Mouse (Mus musculus): ENCODE measurements at regions not wholly inside any gene's neighbourhood (a gene's known extent, or its start where the extent isn't known, plus 50 kb on each side); places are given as distances from the start of the nearest gene placed in this dataset.
"Not testable (repeated sequence)": the region's sequence is repeated elsewhere in the genome, so short reads cannot be mapped to it uniquely, and the experiment has no call there.

- ATAC-seq (ENCODE audit: insufficient number of reproducible peaks, low FRiP score, low TSS enrichment) = not testable (repeated sequence)
These were observed 63.2 kb downstream of the Hlx start for GRCm38 (mm10) chr1:184669173-184669572.

DNA sequence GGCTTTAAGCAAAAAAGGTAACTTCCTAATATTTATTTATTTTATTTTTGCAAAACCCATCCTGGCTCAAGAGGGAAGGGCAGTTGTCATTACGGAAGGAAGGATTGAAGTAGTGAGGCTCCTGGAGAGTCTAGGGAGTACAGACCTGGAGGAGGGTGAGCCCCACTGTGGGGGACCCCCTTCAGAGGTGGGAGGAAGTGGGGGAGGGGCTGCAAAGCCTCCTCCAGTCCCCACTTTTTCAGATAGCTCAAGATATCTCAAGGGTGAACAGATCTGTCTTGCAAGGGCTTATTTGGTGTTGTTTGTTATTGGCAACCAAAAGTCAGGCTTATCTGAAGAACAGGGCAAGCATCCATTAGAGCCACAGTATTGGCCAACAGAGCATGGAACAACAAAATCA, 64.0 kb downstream of the Hlx start:
- no peak for ATAC-seq (ENCODE audit: insufficient number of reproducible peaks, low FRiP score, low TSS enrichment)

DNA sequence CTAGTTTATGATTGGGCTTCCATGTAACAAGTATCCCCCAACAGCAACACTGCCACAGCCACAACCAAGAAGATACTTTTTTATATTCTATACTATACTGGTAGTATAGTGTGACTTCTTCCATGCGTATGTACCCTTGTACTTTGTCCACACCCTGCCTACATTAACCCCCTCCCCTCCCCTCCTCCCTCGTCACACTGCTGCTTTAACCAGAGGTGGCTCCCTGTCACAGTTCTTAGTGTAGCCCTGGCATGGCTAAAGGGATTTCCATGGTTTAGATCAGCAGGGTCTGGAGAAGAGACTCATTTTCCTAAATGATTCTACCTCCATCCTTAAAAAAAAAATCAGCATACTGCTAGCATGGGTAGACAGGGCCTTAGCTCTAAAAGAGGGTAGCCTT, 64.4 kb downstream of the Hlx start:
- no peak for ATAC-seq (ENCODE audit: insufficient number of reproducible peaks, low FRiP score, low TSS enrichment)

- ATAC-seq (ENCODE audit: insufficient number of reproducible peaks, low FRiP score, low TSS enrichment) = no peak
These were observed 67.2 kb downstream of the Hlx start for GRCm38 (mm10) chr1:184665243-184665642.

DNA sequence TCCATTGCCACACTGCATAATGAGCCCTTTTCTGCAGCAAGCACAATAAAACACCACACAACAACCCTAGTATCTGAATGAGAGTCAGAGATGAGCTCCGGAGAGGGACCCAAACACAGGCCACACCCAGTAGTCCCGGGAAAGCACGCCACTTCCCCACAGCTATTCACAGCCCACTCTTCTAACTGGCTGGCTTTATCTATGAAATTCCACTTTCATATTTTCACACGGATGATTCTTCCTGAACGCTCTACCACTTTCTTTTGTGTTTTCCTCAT, 68.4 kb downstream of the Hlx start:
- ATAC-seq (ENCODE audit: insufficient number of reproducible peaks, low FRiP score, low TSS enrichment) = no peak

DNA sequence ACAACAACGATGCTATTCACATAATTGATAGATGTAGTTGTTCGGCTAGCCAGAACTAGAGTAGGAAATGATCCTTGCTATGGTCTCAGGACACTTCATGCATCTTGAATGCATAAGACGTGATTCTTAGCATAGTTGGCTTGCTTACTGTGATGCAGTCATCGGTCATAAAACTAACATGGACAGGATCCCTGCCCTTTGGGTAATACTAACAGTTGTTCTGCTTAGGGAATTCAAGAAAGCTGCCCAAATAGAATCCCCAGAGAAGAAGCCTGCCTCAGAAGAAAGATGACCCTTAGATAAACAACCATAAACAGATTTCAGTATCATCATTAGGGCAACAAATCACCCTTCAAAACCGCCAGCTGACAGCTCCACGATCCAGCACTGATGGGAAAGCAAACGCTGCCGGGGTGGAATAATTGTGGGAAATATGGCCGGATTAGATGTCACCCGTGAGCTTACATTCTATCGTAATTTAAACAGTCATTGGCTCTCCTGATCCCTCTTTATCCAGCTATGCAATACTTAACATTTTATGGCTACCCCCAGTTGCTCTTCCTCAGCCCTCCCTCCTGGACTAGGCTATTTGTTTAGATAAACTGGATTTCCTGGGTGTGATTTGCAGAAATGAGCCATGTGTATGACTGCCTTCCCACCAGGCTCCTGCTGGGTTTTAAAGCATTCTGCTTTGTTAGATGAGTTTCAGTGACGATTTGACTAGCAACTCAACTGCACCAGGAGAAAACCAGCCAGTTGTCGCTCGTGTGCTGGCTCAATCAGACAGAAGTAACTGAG, 68.9 kb downstream of the Hlx start:
- no peak for ATAC-seq (ENCODE audit: insufficient number of reproducible peaks, low FRiP score, low TSS enrichment)

DNA sequence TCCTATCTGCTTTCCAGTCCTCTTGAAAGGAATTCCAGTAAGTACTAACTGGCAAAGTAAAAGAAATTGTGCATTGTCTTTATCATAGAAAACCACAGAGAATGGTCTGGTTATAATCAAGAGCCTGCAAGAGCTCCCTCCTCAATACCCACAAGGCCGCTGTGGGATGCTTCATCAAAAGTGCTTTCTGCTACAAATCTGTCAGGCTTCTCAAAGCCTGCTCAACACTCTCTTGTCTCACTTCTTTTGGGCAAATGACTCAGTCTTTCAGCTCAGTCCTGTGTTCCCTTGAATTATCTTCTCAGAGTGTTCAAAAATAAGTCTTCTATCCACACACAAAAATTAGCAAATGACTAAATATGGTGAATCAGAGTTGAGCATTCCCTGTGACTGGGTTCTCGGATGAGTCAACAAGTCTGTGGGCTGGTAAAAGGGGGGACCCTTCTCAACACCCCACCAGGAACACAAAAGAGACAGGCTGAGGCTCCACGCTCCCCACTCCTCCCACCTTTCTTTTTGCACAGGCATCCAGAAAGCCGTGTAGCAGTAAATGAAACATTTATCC, 81.8 kb downstream of the Hlx start:
- ATAC-seq (ENCODE audit: insufficient number of reproducible peaks, low FRiP score, low TSS enrichment) = no peak

DNA sequence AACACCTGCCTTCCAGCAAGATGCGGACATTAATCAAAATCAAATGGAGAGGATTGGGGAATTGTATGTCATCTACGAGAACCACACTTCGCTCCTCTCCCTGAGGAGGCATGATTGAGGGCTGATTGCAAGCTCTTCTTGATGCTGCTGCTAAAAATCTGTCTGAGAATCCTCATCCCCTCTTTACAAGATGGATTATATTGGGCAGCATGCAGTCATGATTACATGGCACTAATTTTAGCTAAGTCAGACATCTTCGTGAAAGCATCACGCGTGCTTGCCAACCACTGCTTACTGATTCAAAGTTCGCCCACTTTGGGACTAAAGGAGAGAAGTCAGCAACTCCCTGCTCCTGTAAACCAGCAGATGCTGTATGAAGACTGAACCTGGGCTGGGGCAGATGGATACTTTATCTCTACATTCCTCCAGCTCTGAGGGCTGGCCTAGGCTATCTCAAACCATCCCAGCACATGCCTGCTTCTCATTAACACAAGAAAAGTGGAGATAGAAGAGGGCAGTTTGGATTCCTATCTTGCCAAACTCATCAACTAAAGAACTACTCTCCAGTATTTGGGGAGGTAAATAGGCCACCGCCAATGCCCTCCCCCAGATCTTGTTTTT, 84.4 kb downstream of the Hlx start:
- no peak for ATAC-seq (ENCODE audit: insufficient number of reproducible peaks, low FRiP score, low TSS enrichment)

- ATAC-seq (ENCODE audit: insufficient number of reproducible peaks, low FRiP score, low TSS enrichment) = no peak
These were observed 87.4 kb downstream of the Hlx start for GRCm38 (mm10) chr1:184644767-184645598.

GRCm38 (mm10) chr1:184630695-184631475, 101.5 kb downstream of the Hlx start:
- ATAC-seq (ENCODE audit: insufficient number of reproducible peaks, low FRiP score, low TSS enrichment) = no peak

DNA sequence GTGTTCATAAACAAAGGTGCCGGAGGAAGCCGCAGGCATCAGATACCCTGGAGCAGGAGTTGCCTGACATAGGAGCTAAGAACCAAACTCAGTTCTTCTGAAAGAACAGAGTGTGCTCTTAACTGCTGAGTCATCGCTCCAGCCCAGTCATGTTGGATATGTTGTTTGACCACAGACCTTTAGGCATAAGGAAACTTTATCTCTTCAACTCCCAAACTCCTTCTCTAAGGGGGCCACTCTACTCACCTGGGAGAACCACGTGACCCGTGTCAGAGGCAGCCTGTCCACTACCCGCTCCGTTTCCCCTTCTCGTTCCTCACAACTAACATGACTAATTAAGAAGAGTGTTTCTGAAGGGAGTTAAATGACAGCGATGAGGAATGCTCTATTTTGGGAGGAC, 103.2 kb downstream of the Hlx start:
- ATAC-seq (ENCODE audit: insufficient number of reproducible peaks, low FRiP score, low TSS enrichment) = no peak

DNA sequence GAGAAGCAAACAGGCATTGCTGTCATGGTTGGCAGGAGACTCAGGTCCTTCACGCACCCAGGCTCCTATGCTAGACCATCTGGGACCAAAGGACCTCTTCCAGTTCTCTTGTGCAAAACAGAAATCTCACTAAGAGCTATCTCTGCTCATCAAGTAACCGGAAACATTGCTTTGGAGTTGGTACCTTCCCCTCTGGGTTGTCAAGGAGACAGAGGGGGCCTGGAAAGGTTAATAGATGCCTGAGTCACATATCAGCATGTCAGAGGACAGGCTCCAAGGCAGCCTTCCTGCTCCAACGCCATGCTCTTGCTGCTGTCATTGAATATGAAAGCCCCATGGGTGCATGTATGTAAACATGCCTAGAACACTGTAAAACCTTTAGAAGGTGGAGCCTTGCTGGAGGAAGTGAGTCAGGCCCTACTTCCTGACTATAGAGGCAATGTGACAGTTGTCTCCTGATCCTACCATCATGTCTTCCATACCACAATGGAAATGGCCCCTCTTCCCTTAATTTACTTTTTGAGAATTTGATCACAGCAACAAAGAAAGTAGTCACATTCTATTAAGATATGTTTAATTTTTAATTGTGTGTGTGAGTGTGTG, 103.8 kb downstream of the Hlx start:
- no peak for ATAC-seq (ENCODE audit: insufficient number of reproducible peaks, low FRiP score, low TSS enrichment)

GRCm38 (mm10) chr1:184622462-184622861, 110.0 kb downstream of the Hlx start:
- no peak for ATAC-seq (ENCODE audit: insufficient number of reproducible peaks, low FRiP score, low TSS enrichment)

DNA sequence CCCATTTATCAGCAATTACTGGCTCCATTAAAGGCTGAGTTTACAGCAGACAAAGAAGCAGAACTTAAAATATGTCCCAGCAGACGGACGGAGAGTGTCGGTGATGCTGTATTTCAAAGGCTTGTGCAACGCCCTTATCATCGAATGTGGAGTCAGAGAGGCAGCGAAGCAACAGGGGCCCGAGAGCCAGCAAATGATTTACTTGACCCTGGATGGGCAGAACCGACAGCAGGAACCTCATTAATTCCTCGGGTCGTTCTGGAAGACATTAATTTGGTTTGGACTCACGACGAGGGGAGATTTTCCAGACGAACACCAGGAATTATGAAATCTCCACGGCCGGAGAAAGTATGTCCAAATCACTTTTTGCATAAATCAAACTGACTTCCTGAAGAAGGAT, 110.5 kb downstream of the Hlx start:
- no peak for ATAC-seq (ENCODE audit: insufficient number of reproducible peaks, low FRiP score, low TSS enrichment)

DNA sequence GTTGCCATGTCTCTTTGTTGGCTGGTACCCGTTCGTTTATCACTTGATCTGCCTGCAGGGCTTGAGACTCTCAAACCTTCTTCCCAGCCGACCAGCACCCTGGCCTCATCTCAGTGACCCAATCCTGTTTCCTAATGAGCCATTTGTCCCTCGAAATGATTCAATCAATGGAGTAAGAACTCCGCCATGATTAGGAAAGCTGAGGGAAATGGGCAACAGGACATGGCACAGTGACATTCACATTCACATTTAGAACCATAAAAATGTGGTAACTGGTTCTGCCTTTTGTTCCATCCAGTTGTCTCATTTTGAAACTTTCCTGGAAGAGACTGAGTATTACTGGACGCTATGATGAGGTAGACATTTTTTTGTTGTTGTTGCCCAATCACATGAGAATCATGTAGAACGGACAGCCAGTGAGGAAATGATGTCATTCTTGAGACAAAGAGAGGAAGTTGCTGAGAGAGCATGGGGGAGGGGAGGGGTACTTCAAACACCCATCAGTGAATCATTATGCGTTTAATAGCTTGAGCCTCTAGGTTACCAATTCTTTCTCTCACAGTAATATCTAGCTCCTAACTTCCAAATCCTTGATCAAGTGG, 114.5 kb downstream of the Hlx start:
- no peak for ATAC-seq (ENCODE audit: insufficient number of reproducible peaks, low FRiP score, low TSS enrichment)

DNA sequence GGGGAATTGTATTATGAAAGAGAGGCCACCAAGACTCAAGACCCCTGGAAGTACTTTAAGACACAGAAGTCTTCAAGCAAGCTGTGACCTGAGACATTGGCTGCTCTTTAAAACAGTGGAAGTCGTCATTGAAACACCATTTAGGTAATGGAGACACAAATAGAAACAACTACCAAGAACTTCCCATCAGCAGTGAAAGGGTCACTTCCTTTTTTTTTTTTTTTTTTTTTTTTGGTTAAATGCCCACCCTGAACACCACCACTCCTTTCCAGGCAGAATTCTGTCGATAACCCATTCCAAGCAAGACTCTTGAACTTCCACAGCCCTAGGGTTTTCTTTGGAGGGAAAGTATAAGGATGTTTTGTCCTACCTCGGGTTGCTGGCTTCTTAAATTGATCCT, 116.4 kb downstream of the Hlx start:
- no peak for ATAC-seq (ENCODE audit: insufficient number of reproducible peaks, low FRiP score, low TSS enrichment)

DNA sequence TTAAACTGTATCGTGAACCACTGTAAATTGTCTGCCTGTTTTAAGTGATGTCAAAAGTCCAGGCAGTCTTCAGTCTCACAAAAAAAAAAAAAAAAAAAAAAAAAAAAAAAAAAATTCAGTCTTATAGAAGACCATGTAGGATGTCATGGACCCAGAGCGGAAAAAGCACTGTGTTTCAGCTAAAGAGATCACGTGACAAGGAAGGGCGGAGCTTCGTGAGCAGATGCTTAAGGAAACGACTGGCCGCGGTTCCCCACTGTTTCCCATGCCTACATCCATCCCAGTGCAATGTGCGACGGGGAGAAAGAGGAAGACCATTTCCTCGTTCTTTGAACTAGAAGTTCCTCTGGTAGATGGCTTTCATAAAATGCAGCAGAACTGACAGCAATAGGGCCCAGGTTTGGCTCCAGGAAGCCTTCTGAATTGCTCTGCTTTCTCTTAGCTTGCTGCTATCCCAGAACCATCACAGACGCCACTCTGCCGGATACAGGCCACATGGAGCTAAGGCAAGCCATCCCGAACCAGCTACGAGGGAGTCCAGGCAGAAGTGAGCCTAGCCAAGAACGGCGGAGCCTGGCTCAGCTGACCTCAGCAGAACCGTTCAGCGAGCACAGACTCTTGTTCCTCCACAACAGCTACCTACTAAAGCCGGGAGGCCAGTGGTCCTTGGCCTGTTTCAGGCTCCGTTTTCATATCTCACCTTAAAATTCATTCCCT, 117.6 kb downstream of the Hlx start:
- no peak for ATAC-seq (ENCODE audit: insufficient number of reproducible peaks, low FRiP score, low TSS enrichment)

DNA sequence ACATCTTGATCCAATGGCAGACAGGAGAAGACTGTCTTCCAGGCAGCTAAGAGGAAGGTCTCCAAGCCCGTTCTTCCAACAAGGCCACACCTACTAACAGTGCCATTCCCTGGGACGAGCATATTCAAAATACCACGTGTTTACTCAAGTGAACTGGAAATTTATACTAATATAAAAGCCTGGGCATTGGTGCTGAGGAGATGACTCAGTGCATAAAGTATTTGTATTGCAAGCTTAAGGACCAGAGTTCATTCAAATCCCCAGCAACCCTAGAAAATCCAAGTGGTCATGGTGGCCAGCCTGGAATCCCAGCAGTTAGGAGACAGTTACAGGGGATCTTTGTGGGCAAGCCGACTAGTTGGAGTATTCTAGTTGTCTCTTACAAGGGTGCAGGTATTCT, 119.5 kb downstream of the Hlx start:
- ATAC-seq (ENCODE audit: insufficient number of reproducible peaks, low FRiP score, low TSS enrichment) = no peak

GRCm38 (mm10) chr1:184608938-184609337, 123.5 kb downstream of the Hlx start:
- no peak for ATAC-seq (ENCODE audit: insufficient number of reproducible peaks, low FRiP score, low TSS enrichment)
